Mouse (Mus musculus) limb, embryonic 10.5 days (tissue): Measurements from ENCODE around the gene Acod1. TPM values are rescaled to one million over a fixed set of nuclear protein-coding genes. Genes with fewer than 3 reads are reported as not detected.

Source experiments
- DNase-seq: peaks from one replicate; pipeline ENCODE4 v3.0.0-alpha.2; 2017; ENCODE audit warnings: low spot score
- H3K27ac ChIP-seq: fragments of 300-500 bp; sonication (generic); 2 replicates; pipeline ENCODE4 v1.5.1; 2016; ENCODE audit warnings: mild to moderate bottlenecking
- H3K27me3 ChIP-seq: fragments of 300-500 bp; sonication (generic); 2 replicates; pipeline ENCODE4 v1.6.1; 2016; ENCODE audit warnings: low read depth, mild to moderate bottlenecking; ENCODE audit not compliant: poor library complexity, severe bottlenecking
- H3K36me3 ChIP-seq: fragments of 300-500 bp; sonication (generic); 2 replicates; pipeline ENCODE4 v1.6.1; 2016; ENCODE audit warnings: mild to moderate bottlenecking, moderate library complexity
- H3K4me1 ChIP-seq: fragments of 300-500 bp; sonication (generic); 2 replicates; pipeline ENCODE4 v1.6.1; 2016
- H3K4me3 ChIP-seq: fragments of 300-500 bp; sonication (generic); 2 replicates; pipeline ENCODE4 v1.5.1; 2016; ENCODE audit warnings: mild to moderate bottlenecking, moderate library complexity
- H3K9me3 ChIP-seq: fragments of 300-500 bp; sonication (generic); replicated peaks from 2 replicates; pipeline ENCODE4 v1.6.1; 2016; ENCODE audit warnings: mild to moderate bottlenecking
- WGBS: fragments of 180-500 bp; shearing (Covaris S2); methylation state at CpG from one replicate; pipeline ENCODE4 v1.1.7; 2016; 5-methylcytosine and 5-hydroxymethylcytosine counted together
- polyA plus RNA-seq: library from polyadenylated mRNA; unstranded; fragments of >200 nt; fragmentation: Nextera tagmentation; extraction: Ambion mirVana; gene quantifications from 2 replicates; pipeline ENCODE4 v1.2.1, GENCODE M21; 2016

Acod1 gene
- polyA plus RNA-seq, 1 experiment from 2014 or later = not detected

DNA sequence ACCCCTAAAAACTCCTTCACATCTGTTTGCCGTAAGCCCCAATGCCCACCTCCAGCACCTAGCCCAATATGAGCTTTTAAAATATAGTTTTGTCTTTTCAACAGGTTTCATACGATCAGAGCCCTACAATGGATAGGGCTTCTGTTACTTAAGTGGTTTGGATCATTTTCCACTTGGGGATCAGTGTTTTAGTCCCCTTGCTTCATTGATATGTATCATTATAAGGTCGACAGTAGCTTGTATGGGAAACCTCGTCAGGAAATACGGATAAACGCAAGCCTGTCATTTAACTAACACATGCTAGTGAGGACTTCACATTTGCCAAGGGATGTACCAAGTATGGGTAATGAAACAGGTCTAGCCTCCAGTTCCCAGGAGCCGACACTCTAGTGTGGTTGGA is 9.8 kb downstream of the Acod1 start:
- H3K4me1 ChIP-seq = 0 out of 2 replicates have a peak, but pooled peaks cover 3% of the 10 kb centered on the region
- 93% methylated on average over 7 of the region's 7 CpGs for WGBS
- no peak overlapping the region for H3K27ac ChIP-seq
- H3K9me3 ChIP-seq = no peaks in the 10 kb centered on the region
- no peaks in the 10 kb centered on the region for H3K36me3 ChIP-seq
- DNase-seq = no peak
- no peaks in the 10 kb centered on the region for H3K27me3 ChIP-seq
- H3K4me3 ChIP-seq = no peak overlapping the region

DNA sequence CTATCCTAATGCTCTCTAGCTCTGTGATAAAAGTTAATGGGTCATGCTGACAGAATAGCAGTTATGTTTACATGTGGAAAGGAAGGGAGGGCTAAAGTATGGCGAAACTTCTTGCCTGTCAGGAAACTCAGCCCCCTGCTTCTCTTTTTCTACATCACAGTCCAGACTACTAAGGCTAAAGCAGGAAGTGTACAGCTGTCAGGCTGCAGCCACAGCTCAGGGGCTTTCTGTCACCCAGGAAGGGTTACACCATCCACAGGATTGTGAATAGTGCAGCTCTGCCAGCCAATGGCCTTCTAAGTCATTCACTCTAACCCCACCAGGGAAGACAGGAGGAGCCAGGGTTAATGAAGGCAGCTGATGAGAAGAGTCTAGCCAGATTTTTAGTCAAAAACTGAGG is 12.2 kb downstream of the Acod1 start:
- H3K9me3 ChIP-seq = no peaks in the 10 kb centered on the region
- H3K4me1 ChIP-seq = 0 out of 2 replicates have a peak, but pooled peaks cover 3% of the 10 kb centered on the region
- no peak for DNase-seq
- H3K27ac ChIP-seq = no peak overlapping the region
- no peak overlapping the region for H3K4me3 ChIP-seq
- 74% methylated on average over 1 of the region's 1 CpGs for WGBS
- H3K36me3 ChIP-seq = no peaks in the 10 kb centered on the region
- H3K27me3 ChIP-seq = no peaks in the 10 kb centered on the region

DNA sequence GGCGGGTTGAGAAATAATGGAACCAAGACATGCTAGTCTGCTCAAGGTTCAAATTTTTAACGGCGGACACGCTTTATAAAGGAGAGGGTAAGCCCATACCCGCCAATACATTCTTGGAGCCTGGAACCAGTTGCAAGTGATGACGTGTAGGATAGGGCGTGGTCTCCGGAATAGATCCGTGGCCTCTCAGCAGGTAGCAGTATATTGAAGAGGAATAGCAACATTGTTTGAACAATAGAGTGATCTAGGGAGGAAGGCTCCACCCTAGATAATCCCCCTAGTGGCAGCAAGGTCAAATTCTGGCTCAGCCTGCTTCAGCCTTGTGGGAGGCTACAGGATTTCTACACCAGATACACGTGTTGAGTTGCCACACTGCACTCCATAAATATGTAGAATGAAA is 12.7 kb downstream of the Acod1 start:
- 89% methylated on average over 10 of the region's 10 CpGs for WGBS

DNA sequence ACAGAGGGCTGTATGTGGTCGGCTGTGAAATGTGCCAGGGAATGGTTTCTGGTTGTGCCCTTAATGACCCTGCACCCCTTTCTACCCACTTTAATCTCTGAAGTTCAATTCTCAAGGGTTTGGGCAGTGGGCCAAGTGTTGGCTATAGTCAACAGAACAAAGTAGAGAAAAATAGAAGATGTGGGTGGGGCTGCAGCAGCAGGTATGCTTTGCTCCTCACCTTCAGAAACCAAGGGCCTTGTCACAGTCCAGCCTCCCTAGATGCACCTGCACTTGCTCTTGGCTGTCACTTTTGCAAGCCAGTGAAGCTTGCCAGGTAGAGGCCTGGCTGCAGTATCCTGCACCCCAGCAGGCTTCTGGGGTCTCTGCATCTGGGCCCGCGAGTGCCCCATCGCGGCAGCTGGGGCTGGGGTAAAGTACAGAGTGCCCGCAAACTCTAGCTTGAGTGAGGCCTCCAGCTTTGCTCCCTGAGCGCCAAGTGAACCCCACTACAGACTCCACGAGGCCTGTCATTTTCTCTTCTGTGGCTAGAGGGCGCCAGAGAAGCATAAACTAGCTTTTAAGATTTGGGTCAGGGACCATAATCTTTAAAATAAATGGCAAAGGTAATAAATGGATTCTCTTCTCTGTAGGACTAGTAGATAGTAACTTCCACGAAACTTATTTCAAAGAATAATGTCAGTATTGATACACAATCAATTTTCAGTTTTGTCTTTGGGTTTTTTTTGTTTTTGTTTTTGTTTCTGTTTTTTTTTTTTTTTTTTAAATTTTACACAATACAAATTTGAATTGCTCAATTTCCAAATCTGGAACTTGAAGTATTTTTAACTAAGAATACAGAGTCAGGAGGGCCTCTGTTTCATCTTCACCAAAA is 18.8 kb downstream of the Acod1 start:
- Histone ChIP-seq H3K36me3 (no peaks in the 10 kb centered on the region), H3K4me3 (no peak overlapping the region), H3K9me3 (no peaks in the 10 kb centered on the region), H3K27ac (no peak overlapping the region), H3K4me1 (peaks cover 10% of the 10 kb centered on the region), H3K27me3 (no peaks in the 10 kb centered on the region)
- peak; percentile 69 for DNase-seq
- 15% methylated on average over 10 of the region's 10 CpGs for WGBS

More for the DNA sequence above, 12.7 kb downstream of the Acod1 start:
- Histone ChIP-seq H3K4me1 (0 out of 2 replicates have a peak, but pooled peaks cover 2% of the 10 kb centered on the region), H3K27me3 (no peaks in the 10 kb centered on the region), H3K27ac (no peak overlapping the region), H3K9me3 (no peaks in the 10 kb centered on the region), H3K4me3 (no peak overlapping the region), H3K36me3 (no peaks in the 10 kb centered on the region)
- DNase-seq = no peak

DNA sequence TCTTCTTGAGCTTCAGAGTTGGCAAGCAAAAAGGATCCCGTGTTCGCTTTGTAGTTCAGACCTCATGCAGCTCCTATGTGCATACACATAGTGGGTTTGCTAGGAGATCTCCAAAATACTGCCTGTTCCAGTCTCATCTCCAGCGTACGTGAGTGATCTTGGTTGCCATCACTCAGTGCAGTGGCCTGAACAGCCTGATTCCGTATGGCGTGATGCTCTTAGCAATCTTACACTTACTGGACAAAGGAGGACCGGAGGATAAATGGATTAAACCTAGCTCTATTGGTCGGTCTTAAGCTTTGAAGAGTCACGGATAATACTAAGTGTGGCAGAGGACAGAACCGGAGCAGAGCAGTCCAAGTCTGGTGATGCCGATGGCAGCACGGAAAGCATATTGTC is 22.7 kb downstream of the Acod1 start:
- Histone ChIP-seq H3K36me3 (peaks cover 27% of the 10 kb centered on the region), H3K27ac (peak overlapping the region; percentile 93)

DNA sequence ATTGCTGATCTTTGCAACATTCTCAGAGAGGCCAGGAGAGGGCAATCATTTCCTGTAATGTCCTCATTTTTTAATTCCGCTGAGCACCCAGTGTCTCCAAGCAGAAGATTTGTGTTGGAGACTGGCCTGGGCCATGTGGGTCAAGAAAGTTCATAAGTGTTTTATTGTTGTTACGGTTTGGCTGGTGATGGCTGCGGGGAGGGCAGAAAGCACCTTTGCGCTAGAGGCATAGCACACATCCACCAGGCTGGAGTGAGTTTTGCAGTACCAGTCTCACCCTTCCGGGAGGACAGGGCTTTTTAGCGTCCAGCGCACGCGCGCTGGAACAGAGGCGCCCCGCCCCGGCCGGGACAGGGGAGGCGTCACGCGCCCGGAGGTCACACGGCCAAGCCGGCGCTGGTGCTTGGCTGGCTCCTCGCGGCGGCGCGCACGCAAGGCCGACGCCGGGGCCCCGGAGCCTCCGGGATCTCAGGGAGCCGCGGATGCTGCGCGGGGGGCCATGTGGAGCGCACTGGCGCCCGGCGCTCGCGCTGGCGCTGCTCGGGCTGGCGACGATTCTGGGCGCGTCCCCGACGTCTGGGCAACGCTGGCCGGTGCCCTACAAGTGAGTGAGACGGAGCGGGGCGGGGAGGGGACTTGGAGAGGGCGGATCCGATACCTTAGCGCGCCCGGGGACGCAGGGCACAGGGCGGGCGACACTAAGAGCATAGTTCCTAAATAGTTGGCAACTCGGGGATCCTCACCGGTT is 23.3 kb downstream of the Acod1 start, which contains the start of gene Cln5:
Gene Cln5, plus strand, starts transcription at position 353 of the 748 bp plus-strand sequence.
- DNase-seq = peak; percentile 94
- H3K4me1 ChIP-seq = peaks cover 15% of the 10 kb centered on the region
- H3K9me3 ChIP-seq = no peaks in the 10 kb centered on the region
- H3K27ac ChIP-seq = peak within 1 kb of the TSS; percentile 93
- under 1% methylated on average over 59 of the region's 65 CpGs for WGBS
- peak within 1 kb of the TSS; percentile 82 for H3K4me3 ChIP-seq
- peaks cover 33% of the 10 kb centered on the region for H3K36me3 ChIP-seq
- no peaks in the 10 kb centered on the region for H3K27me3 ChIP-seq

More for the DNA sequence above, 22.7 kb downstream of the Acod1 start:
- Histone ChIP-seq H3K9me3 (no peaks in the 10 kb centered on the region), H3K4me3 (peak overlapping the region; percentile 82), H3K27me3 (no peaks in the 10 kb centered on the region), H3K4me1 (peaks cover 15% of the 10 kb centered on the region)
- no peak for DNase-seq
- WGBS = 19% methylated on average over 12 of the region's 12 CpGs

DNA sequence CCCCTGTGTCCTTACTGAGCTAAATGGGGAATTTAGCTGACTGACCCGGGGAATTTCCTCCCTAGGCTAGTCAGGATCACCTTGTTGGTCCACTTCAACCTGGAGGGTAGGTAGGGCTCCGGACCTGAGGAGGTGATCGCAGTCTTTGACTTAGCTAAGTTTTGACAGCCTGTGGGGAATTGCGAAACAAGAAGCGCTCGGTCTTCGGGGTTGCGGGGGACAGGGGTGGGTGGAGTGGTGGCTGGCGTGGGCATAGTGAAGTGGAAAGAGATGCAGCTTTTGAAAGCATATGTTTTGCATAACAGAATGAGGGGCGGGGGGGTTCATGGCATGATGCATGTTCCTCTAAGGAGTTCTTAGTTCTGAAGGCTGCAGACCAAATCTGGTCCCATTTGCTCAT is 24.0 kb downstream of the Acod1 start:
- whole genome bisulfite sequencing = 5% methylated on average over 10 of the region's 10 CpGs
- peaks cover 38% of the 10 kb centered on the region for H3K36me3 ChIP-seq
- H3K27me3 ChIP-seq = no peaks in the 10 kb centered on the region
- no peaks in the 10 kb centered on the region for H3K9me3 ChIP-seq
- DNase-seq = peak; percentile 44
- H3K27ac ChIP-seq = peak overlapping the region; percentile 93
- peak overlapping the region; percentile 82 for H3K4me3 ChIP-seq
- peaks cover 15% of the 10 kb centered on the region for H3K4me1 ChIP-seq

DNA sequence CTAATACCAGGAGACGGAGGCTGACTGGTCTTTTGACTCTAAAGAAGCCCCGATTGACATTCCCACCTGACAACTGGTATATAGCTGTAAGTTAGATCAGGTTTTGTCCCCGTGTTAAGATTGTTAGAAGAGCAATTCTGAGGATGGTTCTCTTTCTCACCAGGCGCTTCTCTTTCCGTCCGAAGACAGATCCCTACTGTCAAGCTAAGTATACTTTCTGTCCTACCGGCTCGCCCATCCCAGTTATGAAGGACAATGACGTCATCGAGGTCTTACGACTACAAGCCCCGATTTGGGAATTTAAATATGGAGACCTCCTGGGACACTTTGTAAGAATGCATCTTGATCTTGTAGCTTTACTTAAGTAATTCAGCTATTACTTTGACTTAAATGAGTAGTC is 24.7 kb downstream of the Acod1 start:
- Histone ChIP-seq H3K4me1 (peaks cover 15% of the 10 kb centered on the region), H3K27me3 (no peaks in the 10 kb centered on the region), H3K27ac (no peak overlapping the region), H3K36me3 (peaks cover 44% of the 10 kb centered on the region), H3K4me3 (no peak overlapping the region), H3K9me3 (no peaks in the 10 kb centered on the region)
- DNase-seq = no peak
- WGBS = 93% methylated on average over 12 of the region's 12 CpGs

DNA sequence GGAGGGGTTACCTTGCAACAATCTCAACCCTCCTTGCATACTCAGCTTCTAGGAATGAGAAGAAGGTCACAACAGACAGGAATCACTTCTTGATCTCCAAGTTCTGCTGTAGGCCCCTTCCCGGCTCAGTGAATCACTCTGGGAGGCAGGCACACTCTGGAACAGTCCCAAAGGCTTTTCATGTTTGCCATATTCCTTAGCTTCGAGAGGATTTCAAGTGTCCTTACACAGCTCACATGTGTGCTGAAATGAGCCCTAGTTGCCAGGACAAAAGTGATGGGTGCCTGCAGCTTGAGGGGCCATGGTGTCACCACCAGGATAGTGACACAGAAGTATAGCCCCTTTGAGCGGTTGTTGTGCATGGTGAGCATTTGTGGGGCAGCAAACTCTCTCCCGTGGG is 26.0 kb downstream of the Acod1 start:
- no peak for DNase-seq
- Histone ChIP-seq H3K9me3 (no peaks in the 10 kb centered on the region), H3K36me3 (peaks cover 57% of the 10 kb centered on the region), H3K4me1 (peaks cover 15% of the 10 kb centered on the region), H3K4me3 (no peak overlapping the region), H3K27me3 (no peaks in the 10 kb centered on the region), H3K27ac (no peak overlapping the region)
- 92% methylated on average over 4 of the region's 4 CpGs for WGBS

DNA sequence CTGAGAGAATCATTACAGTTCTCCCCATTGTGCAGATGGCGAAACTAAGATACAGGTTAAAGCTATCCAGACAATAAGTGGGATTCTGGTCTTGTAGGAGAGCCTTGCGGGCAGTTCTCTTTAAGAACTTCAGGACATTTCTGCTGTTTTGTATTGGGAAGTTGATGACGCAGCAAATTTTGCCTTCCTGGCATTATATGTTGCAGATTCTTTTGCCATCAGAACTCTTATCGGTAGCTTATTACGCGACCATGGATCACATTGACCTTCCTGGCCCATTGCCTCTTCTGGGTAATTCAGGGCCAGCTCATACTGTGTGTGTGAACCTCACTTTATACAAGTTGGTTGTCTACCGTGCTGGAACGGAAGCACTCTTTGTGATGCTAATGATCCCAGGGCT is 27.0 kb downstream of the Acod1 start:
- peaks cover 15% of the 10 kb centered on the region for H3K4me1 ChIP-seq
- no peak for DNase-seq
- H3K27ac ChIP-seq = no peak overlapping the region
- no peaks in the 10 kb centered on the region for H3K27me3 ChIP-seq
- peaks cover 68% of the 10 kb centered on the region for H3K36me3 ChIP-seq
- H3K9me3 ChIP-seq = no peaks in the 10 kb centered on the region
- H3K4me3 ChIP-seq = no peak overlapping the region
- WGBS = 98% methylated on average over 8 of the region's 8 CpGs

DNA sequence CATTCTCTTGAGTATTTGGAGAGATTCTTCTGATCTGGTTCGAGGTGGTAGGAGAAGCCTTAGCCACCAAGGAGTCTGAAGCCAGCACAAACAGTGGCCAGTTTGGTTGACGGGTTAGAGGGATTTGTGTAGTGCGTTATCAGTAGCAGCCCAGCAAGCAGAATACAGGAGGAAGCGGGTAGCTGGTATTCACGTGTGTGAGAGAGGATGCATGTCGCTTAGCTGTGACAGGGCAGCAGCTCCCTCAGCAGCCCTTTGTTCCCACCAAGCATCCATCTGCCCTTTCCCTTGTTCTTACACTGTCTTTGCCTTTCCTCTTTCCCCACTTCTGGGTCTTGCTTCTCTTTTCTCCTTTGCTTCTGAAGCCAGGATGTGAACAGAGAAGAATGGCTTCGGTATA is 28.4 kb downstream of the Acod1 start:
- DNase-seq = no peak
- Histone ChIP-seq H3K4me1 (peaks cover 8% of the 10 kb centered on the region), H3K9me3 (no peaks in the 10 kb centered on the region), H3K4me3 (no peak overlapping the region), H3K27ac (no peak overlapping the region), H3K27me3 (no peaks in the 10 kb centered on the region), H3K36me3 (peaks cover 76% of the 10 kb centered on the region)
- 93% methylated on average over 7 of the region's 7 CpGs for WGBS

DNA sequence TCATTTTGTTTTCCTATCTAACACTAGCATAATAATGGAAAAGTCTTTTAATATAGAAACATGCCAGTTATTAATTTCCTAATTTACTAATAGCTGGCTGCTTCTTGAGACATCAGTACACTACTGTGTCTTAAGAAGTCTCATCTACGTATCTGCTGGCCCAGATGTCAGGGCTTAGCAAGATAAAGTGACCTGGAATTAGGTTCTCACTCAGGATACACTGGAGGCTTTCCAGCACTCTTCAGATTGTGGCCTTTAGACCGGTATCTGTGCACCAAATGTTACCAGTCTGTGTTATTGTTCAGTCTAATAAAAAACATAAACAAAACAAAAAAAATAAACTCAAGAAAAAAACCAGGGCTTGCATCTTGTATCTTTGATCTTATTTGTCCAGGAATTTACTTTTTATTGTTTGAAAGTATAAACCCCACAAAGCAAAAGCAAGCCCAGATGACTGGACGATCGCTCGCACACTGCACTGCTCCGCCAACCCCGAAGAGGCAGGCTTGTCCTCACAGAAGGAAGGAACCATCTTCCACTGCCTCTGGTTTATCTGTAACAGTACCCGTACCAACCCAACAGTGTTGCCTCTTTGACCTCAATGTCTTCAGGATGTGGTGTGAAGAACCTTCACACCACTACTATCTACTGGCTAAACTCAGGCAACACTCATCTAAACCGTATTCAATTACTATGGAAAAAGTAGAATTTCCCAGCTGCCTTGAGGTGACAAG is 30.7 kb downstream of the Acod1 start:
- WGBS = 94% methylated on average over 9 of the region's 9 CpGs
- Histone ChIP-seq H3K9me3 (no peaks in the 10 kb centered on the region), H3K27me3 (no peaks in the 10 kb centered on the region), H3K27ac (no peak overlapping the region), H3K4me3 (no peak overlapping the region), H3K4me1 (no peaks in the 10 kb centered on the region), H3K36me3 (peaks cover 81% of the 10 kb centered on the region)
- no peak for DNase-seq
